Mouse (Mus musculus) liver, embryonic 14 days (tissue): ENCODE results near the gene Lancl1. TPM values are rescaled to one million over a fixed set of nuclear protein-coding genes. Genes with fewer than 3 reads are reported as not detected.

Source experiments
- polyA plus RNA-seq: library from polyadenylated mRNA; depleted of rRNA; stranded (reverse); fragments of >200 nt; gene quantifications from 2 replicates; pipeline ENCODE4 v1.2.3, GENCODE M21; 2012; rRNA removed

Gene Lancl1
- polyA plus RNA-seq = 15.5 and 16.9 TPM in 2 replicates

GRCm38 (mm10) chr1:67038246-67038987 lies at the start of gene Lancl1:
TSS of gene Lancl1 (minus strand) at chr1:67038872.

Other genes with a start within 250 kb of the Lancl1 start
- gene Kansl1l, start 221.3 kb downstream of the Lancl1 start, polyA plus RNA-seq = 2.0 and 2.3 TPM in 2 replicates
- 33.1 and 40.1 TPM in 2 replicates for gene Acadl, start 175.6 kb downstream of the Lancl1 start, polyA plus RNA-seq
- 0.17 and 5.6 TPM in 2 replicates for gene Myl1, start 93.5 kb downstream of the Lancl1 start, polyA plus RNA-seq
- 0.84 and 0.88 TPM in 2 replicates for gene Cps1, start 84.2 kb upstream of the Lancl1 start, polyA plus RNA-seq